Mouse (Mus musculus): Measurements from ENCODE around the gene Ddc.

Gene Ddc

GRCm38 (mm10) chr11:11823980-11824911 lies 73.7 kb downstream of the Ddc start:
- no peak for DNase-seq (ENCODE audit: low spot score)

DNA sequence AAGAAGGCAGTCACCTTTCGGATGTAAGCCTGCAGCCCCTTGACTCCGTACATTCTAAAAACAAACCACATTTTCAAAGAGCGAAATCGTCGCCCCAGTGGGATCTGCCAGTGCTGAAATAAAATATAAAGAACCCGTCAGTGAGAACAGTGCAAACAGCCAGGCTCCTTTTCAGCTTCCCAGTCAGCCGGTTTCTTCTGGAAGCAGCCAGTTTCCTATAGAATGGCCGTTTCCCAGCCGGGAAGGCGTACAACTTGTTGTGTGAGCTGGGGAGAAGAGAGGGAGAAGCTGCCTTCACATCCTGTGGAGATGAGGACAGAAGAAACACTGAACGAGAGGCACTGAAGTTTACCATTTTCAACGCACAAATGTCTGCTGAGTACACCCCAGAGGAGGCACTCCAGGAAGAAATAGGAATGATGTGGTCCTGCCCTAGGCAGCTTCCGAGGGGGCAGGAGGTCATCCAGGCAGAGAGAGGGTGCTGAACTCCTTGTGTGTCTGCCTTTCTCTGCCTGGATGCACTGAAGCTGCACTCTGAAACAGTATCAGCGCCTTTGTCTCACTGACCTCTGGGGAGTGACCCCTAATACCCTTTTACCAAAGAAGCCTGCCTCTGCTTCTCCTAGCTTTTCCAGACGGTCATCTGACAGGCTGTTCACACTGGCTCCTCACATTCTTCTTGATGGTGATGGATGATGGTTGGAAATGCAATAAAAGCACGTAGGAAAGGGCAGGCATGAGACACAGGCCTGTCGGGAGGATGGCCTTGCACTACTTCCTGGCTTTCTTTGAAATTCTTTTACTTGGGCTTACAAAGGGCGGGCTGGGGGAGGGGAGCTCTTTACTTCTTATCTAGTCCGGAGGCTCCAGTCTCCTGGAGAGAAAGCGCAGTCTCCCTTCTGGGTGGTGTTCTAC lies 75.5 kb downstream of the Ddc start:
- peak; percentile 89 for DNase-seq (ENCODE audit: low spot score)

- DNase-seq (ENCODE audit: low spot score): peak; percentile 91
Observed at GRCm38 (mm10) chr11:11821387-11821975, 76.5 kb downstream of the Ddc start.

DNA sequence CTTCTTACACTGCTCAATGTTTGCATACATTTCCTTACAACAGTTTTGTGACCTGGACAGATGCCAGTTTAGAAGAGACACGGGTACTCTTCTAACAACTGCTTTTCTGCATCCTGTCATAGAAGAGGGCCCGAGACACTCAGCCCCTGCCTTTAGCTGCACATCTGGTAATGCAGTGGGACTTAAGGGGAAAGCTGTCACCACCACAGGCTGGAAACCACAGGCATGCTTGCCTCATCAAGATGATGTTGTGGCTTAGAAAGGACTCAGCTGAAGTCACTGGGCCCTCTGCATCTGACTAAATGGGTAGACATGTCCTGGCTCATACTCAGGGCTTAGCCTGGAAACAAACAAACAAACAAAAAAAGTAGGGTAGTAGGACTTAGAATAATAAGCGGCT lies 77.2 kb downstream of the Ddc start:
- DNase-seq (ENCODE audit: low spot score): peak; percentile 45

DNA sequence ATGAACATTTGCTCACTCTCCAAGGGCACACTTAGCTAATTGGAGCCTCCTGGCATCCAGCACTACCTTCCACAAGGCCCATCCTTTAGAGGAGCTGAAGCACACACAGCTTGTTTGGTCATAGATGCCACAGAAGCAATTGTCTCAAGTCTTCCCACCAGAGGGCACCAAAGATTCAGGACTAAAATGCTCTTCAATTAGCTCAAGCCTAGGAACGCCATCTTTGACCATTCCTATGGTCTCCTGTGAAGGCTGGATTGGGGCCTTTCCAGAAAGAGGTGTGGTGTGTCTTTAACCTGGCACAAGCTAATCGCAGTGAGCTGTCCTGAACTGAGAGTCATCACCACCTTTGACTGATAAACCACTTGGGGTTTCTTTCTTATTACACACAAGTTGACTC lies 77.7 kb downstream of the Ddc start:
- DNase-seq (ENCODE audit: low spot score): peak; percentile 83

GRCm38 (mm10) chr11:11819206-11819605 lies 78.7 kb downstream of the Ddc start:
- no peak for DNase-seq (ENCODE audit: low spot score)

GRCm38 (mm10) chr11:11818797-11819196 lies 79.1 kb downstream of the Ddc start:
- DNase-seq (ENCODE audit: low spot score): no peak

DNA sequence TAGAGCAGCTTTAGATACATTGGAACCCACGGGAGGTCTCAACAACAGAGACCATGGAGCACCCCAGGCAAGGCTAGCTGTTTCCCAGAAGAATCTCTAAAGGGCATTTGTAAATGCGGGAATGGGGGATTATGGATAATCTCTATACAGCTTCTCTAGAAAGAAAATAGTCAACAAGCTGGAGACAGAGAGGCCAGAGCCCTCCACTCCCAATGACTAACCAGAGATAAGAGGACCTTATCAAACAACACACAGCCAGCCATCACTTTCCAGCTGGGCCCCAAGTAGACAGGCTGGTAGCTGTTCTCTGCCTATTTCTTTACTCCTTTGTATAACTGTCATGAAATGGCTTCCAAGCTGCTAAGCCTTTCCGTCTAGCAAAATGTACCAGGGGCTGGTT lies 82.2 kb downstream of the Ddc start:
- DNase-seq (ENCODE audit: low spot score): peak; percentile 57

GRCm38 (mm10) chr11:11811906-11812480 lies 86.0 kb downstream of the Ddc start:
- DNase-seq (ENCODE audit: low spot score): peak; percentile 80

DNA sequence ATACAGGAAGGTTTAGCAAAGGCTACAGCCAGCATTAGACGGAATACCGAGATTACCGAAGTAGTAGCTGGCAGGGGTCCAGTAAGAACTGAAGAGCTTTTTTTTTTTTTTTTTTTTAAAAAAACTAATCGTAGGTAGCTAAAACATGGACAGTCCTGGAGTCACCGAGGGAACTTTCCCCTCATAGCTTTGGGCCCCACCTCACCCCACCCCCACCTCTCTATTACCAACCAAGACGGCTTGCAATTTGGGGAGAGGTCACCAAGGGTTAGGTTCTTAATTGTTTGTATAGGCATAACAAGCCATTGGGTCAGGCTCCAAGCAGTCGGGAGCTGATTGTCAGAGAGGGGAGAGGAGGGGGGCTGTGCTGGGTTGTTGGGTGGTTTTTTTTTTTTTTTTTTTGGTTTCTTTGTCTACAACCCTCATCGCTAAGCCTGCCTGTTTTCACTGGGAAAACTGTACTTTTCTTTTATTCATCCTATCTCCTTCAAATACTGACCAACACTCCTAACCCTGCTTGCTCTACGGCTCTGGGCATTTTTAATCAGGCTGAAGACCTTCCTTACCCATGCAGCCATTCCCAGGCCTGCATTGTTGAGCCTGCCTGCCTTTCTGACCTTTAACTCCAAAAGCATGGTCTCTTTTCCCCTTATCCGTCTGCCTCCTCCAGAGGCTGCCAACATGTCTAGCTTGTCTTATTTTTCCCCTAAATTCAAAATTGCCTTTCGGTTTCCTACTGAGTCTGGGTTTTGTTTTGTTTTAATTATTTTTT lies 88.4 kb downstream of the Ddc start:
- DNase-seq (ENCODE audit: low spot score): peak; percentile 74

DNA sequence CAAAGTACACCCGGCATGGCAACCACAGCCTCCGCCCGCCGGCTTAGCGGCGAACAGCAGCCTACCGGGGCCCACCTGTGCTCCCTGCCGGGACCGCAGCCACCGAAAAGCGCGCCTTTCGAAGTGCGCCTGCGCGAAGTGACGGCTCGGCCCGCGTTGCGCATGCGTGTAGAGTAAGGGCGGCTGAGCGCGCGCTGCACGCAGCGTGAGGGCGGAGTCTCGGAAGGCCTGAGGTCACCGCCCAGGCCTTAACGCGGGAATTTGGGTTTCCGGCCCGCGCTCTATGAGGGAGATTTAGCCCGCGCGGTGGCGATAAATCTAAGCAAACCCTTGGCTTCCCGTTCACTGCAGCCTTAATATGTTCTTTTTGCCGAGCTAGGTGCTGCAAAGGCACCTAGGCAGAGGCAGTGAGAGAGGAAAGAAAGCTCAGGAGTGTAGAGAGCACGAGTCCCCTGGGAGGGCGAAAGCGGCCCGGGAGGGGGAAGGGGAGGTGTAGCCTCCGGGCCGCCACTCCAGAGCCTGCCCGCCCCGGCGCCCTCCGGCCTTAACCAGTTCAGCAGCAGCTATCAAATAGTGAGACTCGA lies 89.0 kb downstream of the Ddc start, which contains the start of gene Fignl1:
TSS of gene Fignl1 (minus strand) at position 143 of the 584 bp plus-strand sequence.
- peak; percentile 97 for DNase-seq (ENCODE audit: low spot score)

- DNase-seq (ENCODE audit: low spot score): no peak
Observed at GRCm38 (mm10) chr11:11808035-11808819, 89.7 kb downstream of the Ddc start.

DNA sequence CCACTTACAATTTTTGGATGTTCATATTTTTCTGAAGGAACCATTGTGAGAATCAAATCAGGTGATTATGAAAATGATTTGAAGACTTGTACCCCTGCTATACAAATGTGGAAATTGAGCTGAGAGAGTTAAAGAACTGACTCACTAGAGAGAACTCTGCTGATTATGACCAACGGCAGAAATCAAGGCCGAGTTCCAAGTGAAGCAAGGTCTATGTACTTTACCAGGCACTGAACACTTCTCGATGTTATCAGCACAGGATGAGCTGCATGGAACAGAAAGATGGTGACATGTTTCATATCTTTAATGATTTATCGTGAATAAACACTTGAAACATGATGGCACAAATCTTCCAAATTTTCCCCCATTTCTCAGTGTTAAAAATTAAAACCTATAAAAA lies 92.0 kb downstream of the Ddc start:
- no peak for DNase-seq (ENCODE audit: low spot score)

GRCm38 (mm10) chr11:11804421-11804820 lies 93.5 kb downstream of the Ddc start:
- no peak for DNase-seq (ENCODE audit: low spot score)

DNA sequence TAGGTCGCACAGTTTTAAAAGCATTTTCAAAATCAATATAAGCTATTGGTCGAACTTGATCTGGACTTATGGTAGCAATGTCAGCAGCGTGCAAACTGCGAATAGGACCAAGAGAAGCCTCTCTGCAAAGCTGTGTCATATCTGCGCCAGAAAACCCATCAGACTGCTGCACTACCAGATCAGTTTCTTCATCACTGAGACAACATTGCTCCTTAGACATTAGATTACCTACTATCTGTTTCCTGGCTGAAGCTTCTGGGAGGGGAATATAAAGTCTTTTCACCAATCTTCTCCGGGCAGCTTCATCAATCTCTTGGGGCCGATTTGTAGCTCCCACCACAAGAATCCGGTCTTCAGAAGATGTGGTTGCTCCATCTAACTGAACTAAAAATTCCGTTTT lies 96.9 kb downstream of the Ddc start:
- no peak for DNase-seq (ENCODE audit: low spot score)

DNA sequence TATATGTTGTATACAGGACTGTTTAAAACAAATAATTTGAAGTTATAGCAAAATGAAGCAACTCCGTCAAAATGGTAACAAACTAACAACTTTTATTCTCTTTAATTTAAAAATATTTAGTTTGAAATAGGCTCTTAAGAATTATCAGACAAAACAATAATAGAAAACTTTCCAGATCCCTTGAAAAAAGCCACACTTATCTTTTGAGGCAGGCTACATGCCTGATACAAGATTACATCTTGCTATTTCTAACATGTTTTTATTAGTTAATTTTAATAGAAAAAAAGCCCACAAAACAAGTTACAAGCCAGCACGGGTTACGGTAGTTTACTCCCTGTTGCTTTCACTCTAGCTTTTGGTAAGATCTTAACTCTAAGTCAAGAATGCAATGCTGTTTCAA lies 97.6 kb downstream of the Ddc start:
- DNase-seq (ENCODE audit: low spot score): no peak

DNA sequence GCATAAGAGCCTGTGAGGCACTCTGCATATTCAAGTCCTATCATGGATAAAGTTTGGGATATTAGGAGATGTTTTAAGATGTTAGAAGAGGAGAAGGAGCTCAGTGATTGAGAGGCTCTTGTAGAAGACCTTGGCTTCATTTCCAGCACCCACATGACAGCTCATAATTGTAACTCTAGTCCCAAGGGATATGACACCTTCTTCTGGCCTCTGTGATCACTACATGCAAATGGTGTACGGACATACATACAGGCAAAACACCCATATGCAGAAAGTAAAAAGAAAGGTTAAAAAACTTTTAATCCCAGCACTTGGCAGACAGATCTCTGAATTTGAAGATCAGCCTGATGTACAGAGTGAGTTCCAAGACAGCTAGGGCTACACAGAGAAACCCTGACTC lies 99.3 kb downstream of the Ddc start:
- DNase-seq (ENCODE audit: low spot score): no peak

DNA sequence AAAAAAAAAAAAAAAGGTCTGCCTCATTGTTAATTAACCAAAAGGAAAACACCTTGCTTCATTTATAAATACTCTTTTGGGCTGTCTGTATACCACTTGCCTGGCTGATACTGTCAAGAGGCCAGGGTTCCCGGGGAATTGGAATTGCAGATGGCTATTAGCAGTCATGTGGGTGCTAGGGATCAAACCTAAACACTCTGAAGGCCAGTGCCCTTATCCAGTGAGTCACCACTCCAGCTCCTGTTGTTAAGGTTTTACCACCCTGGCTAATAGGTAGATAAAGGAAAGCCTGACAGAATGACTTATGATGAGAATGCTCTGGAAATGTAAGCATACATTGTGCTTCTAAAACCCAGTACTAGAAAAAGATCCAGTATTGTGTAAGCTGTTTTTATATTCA lies 103.3 kb downstream of the Ddc start:
- DNase-seq (ENCODE audit: low spot score): no peak

GRCm38 (mm10) chr11:11788521-11788974 lies 109.4 kb downstream of the Ddc start:
- peak; percentile 73 for DNase-seq (ENCODE audit: low spot score)

DNA sequence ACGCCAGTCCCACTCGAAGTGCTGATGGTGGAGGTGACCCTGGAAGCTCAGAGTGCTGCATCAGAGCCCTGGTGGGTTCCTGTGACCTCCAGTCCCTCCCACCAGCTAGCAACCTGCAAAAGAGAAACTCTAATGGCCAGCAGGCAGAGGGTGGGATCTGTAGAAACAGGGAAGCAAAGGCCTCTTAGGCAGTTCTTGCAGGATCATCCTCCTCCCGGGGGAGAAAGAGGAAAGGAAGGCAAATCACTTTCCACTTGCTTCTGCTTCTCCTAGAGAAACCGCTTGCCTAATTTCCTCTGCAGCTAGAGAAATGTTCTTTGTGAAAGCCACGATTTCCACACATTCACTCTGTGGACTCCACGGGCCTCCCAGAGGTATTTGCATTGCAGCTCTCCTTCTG lies 112.5 kb downstream of the Ddc start:
- DNase-seq (ENCODE audit: low spot score): no peak

Data from yolk sac, embryonic 10.5 days (tissue).